Comparison of ENCODE assay signal across 16 mouse cellular contexts in the genomic region with DNA sequence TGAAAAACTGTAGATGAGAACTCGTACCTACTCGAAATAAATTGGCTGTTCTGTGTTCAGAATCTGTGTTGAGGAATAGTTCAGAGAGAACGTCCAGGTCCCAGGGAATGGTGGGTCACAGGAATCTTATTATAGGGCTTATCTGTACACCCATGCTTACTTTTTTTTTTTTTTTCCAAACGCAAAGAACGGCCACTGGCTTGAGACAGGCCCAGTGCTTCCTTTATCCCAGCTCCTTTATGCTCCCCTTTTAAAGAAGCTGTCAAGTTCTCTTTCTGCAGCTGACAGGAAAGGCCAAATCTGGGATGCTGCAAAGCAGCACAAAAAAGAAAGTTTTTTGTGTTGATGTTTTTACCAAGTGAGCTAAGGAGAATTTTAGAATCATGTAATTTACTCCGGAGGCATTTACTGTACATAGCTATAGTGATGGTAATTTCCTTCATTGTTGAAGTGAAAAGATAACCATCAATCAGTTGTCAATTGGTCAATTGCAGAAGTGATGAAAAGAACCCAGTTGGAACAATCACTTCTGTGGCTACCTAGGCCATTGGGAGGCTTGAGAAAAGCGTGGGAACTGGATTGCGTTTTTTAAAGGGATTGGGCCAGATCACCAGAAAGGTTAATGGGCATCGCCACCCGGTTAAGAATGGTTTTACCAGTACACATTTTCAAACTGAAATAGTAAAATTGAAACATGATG.
A peak's percentile ranks its signal among the peaks of the same experiment; 100 is the strongest.
DNase-seq lines count a peak whose midpoint lies in the region; ATAC-seq lines count a peak whose summit lies in the region.
"Had no signal": no experiment of that assay in that cellular context is flagged by ENCODE, and none has a peak within 500 bp of the region (broad histone marks: within the 10 kb centered on the region; RNA-seq: fewer than 3 reads in every experiment).

No protein-coding gene starts in this region.

- H3K4me1 ChIP-seq in neural tube, embryonic 11.5 days (ENCODE audit: control insufficient read depth, insufficient read depth, low read length) = peaks cover 14% of the 10 kb centered on the region
- peaks cover 18% of the 10 kb centered on the region for H3K4me1 ChIP-seq in forebrain, embryonic 11.5 days (replicated peaks; ENCODE audit: control insufficient read depth, insufficient read depth, low read length)
- peaks cover 10% of the 10 kb centered on the region for H3K4me1 ChIP-seq in hindbrain, embryonic 15.5 days (replicated peaks)
- H3K4me1 ChIP-seq: limb, embryonic 13.5 days had no signal

- no peaks in the 10 kb centered on the region for H3K27me3 ChIP-seq in neural tube, embryonic 11.5 days (ENCODE audit: control insufficient read depth, insufficient read depth, low read length)
- H3K27me3 ChIP-seq in forebrain, embryonic 11.5 days (ENCODE audit: control insufficient read depth, insufficient read depth, low read length) = no peaks in the 10 kb centered on the region
- no peaks in the 10 kb centered on the region for H3K27me3 ChIP-seq in hindbrain, embryonic 15.5 days
- H3K27me3 ChIP-seq: limb, embryonic 13.5 days had no signal

- no peak overlapping the region for H3K4me2 ChIP-seq in neural tube, embryonic 11.5 days (ENCODE audit: low read depth)
- H3K4me2 ChIP-seq in forebrain, embryonic 11.5 days (ENCODE audit: low read depth, low read length, severe bottlenecking) = 0 out of 2 replicates have a peak overlapping the region, but pooled peaks have one; percentile 15
- no peak overlapping the region for H3K4me2 ChIP-seq in hindbrain, embryonic 15.5 days
- H3K4me2 ChIP-seq: heart, embryonic 11.5 days; limb, embryonic 13.5 days had no signal

- ATAC-seq in neural tube, embryonic 11.5 days (ENCODE audit: insufficient read depth, low FRiP score, low TSS enrichment) = peak; percentile 75
- ATAC-seq in forebrain, embryonic 11.5 days (replicated peaks; ENCODE audit: low FRiP score) = peak; percentile 69
- peak; percentile 50 for ATAC-seq in hindbrain, embryonic 15.5 days (ENCODE audit: low FRiP score, low read depth)
- ATAC-seq in monocyte, adult 5-6 weeks (replicated peaks; ENCODE audit: insufficient number of reproducible peaks, low FRiP score, low TSS enrichment, poor library complexity, severe bottlenecking) = no peak

- no peak overlapping the region for H3K9ac ChIP-seq in neural tube, embryonic 11.5 days (ENCODE audit: low read length)
- H3K9ac ChIP-seq in forebrain, embryonic 11.5 days (ENCODE audit: low read length) = no peak overlapping the region
- H3K9ac ChIP-seq in hindbrain, embryonic 15.5 days = no peak overlapping the region
- H3K9ac ChIP-seq: limb, embryonic 13.5 days had no signal

- H3K27ac ChIP-seq in neural tube, embryonic 11.5 days (ENCODE audit: low read depth, low read length) = 0 out of 2 replicates have a peak overlapping the region, but pooled peaks have one; percentile 54
- H3K27ac ChIP-seq in forebrain, embryonic 11.5 days (ENCODE audit: low read depth, low read length) = peak overlapping the region; percentile 72; the same call in 1 of the 2 replicates
- 0 out of 2 replicates have a peak overlapping the region, but pooled peaks have one; percentile 71 for H3K27ac ChIP-seq in hindbrain, embryonic 15.5 days (replicated peaks)
- H3K27ac ChIP-seq: gastrocnemius, adult 2 months; limb, embryonic 13.5 days had no signal

- WGBS in neural tube, embryonic 11.5 days = 24% methylated on average over 10 of the region's 10 CpGs
- 22% methylated on average over 10 of the region's 10 CpGs for WGBS in forebrain, embryonic 11.5 days
- WGBS in hindbrain, embryonic 15.5 days = 20% methylated on average over 10 of the region's 10 CpGs

- no peaks in the 10 kb centered on the region for H3K36me3 ChIP-seq in neural tube, embryonic 11.5 days (ENCODE audit: control insufficient read depth, insufficient read depth, low read length)
- no peaks in the 10 kb centered on the region for H3K36me3 ChIP-seq in forebrain, embryonic 11.5 days (ENCODE audit: control insufficient read depth, insufficient read depth, low read length)
- no peaks in the 10 kb centered on the region for H3K36me3 ChIP-seq in hindbrain, embryonic 15.5 days
- H3K36me3 ChIP-seq: limb, embryonic 13.5 days had no signal

- H3K9me3 ChIP-seq in neural tube, embryonic 11.5 days (ENCODE audit: control insufficient read depth, low read length) = no peaks in the 10 kb centered on the region
- H3K9me3 ChIP-seq in forebrain, embryonic 11.5 days (ENCODE audit: control insufficient read depth, low read length) = no peaks in the 10 kb centered on the region
- no peaks in the 10 kb centered on the region for H3K9me3 ChIP-seq in hindbrain, embryonic 15.5 days
- H3K9me3 ChIP-seq: limb, embryonic 13.5 days had no signal

- DNase-seq in neural tube, embryonic 11.5 days (ENCODE audit: low spot score) = peak; percentile 36
- no peak for DNase-seq in neural tube, embryonic 10.5 days (ENCODE audit: extremely low spot score, low spot score)
- peak; percentile 48 for DNase-seq in forebrain, embryonic 11.5 days (ENCODE audit: low spot score)
- DNase-seq in gastrocnemius, adult 8-10 months (ENCODE audit: low spot score in 2 of 2) = no peak
- DNase-seq in adrenal gland, postnatal 25 days = no peak
- DNase-seq: cerebellum, adult 11-12 months; gastrocnemius, adult 2 months; heart, postnatal 4 days; kidney, adult 18-20 months; kidney, postnatal 4 days; lung, postnatal 4 days had no signal

- no peak overlapping the region for H3K4me3 ChIP-seq in neural tube, embryonic 11.5 days (ENCODE audit: low read depth, low read length)
- H3K4me3 ChIP-seq in forebrain, embryonic 11.5 days (ENCODE audit: low read depth, low read length) = no peak overlapping the region
- H3K4me3 ChIP-seq in hindbrain, embryonic 15.5 days = no peak overlapping the region
- H3K4me3 ChIP-seq: erythroblast, embryonic 14.5 days; gastrocnemius, adult 2 months; limb, embryonic 13.5 days had no signal

Comparison
In these comparisons a context has a peak if more than half of its experiments do, and no peak if none do; other contexts are left out.
1. DNase-seq: peak in neural tube, embryonic 11.5 days (single experiment) and forebrain, embryonic 11.5 days (single experiment); none in neural tube, embryonic 10.5 days (single experiment), gastrocnemius, adult 8-10 months (0 of 2) and adrenal gland, postnatal 25 days (single experiment).
2. Peak in every context shown above with its lines, with median percentiles within 50 percentile points of each other: H3K27ac ChIP-seq.